Mouse (Mus musculus): Measurements from ENCODE around the gene Cited2. TPM values are rescaled to one million over a fixed set of nuclear protein-coding genes. Genes with fewer than 3 reads are reported as not detected.

Gene Cited2
- 55.0 and 78.3 TPM in 2 replicates for polyA plus RNA-seq (2012; rRNA removed)

- TF ChIP-seq POLR2A (IDR thresholded peaks at IDR 0.05; ENCODE audit: borderline replicate concordance, extremely low read depth, low read depth, low read length) (peak; percentile 100), CTCF (IDR thresholded peaks at IDR 0.05; ENCODE audit: insufficient read depth, low read length) (peak; percentile 27)
- peaks cover 7% of the 10 kb centered on the region; the same call in 1 of the 2 replicates for H3K4me1 ChIP-seq (ENCODE audit: control insufficient read depth, insufficient read depth, low read length)
- H3K4me3 ChIP-seq (replicated peaks; ENCODE audit: extremely low read depth, low read depth, low read length): peak within 1 kb of the TSS; percentile 78
- peak; percentile 100 for DNase-seq
- WGBS: under 1% methylated on average over 55 of the region's 55 CpGs
Measured at GRCm38 (mm10) chr10:17722653-17723410, at the start of gene Cited2. Gene Cited2, plus strand, starts transcription at chr10:17723218.

DNA sequence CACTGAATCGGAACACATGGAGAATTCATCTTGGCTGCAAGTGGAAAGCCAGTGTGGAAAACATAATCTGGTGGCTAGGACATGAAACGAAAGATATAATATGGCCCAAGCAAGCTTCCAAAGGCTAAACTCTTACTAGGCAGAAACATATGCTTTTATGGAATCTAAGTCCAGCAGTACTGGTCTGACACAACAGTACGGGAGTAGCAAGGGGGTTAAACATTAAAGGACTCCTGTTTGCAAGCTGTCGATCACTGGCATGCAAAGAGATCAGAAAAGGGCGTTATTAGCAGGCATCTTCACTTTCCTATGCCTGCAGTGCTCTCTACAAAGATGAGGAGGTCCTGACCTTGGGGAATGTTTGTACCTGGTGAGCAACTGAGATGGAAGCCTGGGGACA, 48.6 kb upstream of the Cited2 start:
- no peaks in the 10 kb centered on the region for H3K4me1 ChIP-seq (ENCODE audit: control insufficient read depth, insufficient read depth, low read length)
- no peak for TF ChIP-seq POLR2A (IDR thresholded peaks at IDR 0.05; ENCODE audit: borderline replicate concordance, extremely low read depth, low read depth, low read length)
- no peak for DNase-seq
- H3K4me3 ChIP-seq (replicated peaks; ENCODE audit: extremely low read depth, low read depth, low read length): no peak overlapping the region
- WGBS: 76% methylated on average over 5 of the region's 5 CpGs

- 93% methylated on average over 2 of the region's 2 CpGs for WGBS
- Histone ChIP-seq H3K4me1 (ENCODE audit: control insufficient read depth, insufficient read depth, low read length) (no peaks in the 10 kb centered on the region), H3K4me3 (replicated peaks; ENCODE audit: extremely low read depth, low read depth, low read length) (no peak overlapping the region)
- TF ChIP-seq POLR2A (IDR thresholded peaks at IDR 0.05; ENCODE audit: borderline replicate concordance, extremely low read depth, low read depth, low read length): no peak
- TF ChIP-seq CTCF (IDR thresholded peaks at IDR 0.05; ENCODE audit: insufficient read depth, low read length): no peak
- DNase-seq: no peak
Measured at GRCm38 (mm10) chr10:17674869-17675268, 48.1 kb upstream of the Cited2 start.

DNA sequence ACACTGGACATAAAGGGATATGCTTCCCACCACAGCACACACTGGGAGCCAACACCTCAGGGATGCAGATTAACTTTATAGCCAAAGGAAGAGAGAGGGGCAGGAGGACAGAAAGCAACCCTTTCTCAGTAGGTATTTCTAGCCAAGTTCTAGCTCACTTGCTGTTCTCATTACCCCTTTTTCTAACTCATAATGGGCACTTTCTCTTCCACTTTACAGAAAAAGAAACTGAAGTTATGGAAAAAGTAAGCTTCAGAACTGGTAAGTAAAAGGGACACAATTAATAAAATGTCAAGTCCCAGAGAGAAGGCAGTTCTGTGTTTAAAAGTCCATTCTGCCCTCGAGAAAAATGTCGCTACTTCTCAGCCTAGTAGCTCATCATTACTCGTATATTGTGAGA, 46.6 kb upstream of the Cited2 start:
- Histone ChIP-seq H3K4me3 (replicated peaks; ENCODE audit: extremely low read depth, low read depth, low read length) (no peak overlapping the region), H3K4me1 (ENCODE audit: control insufficient read depth, insufficient read depth, low read length) (no peaks in the 10 kb centered on the region)
- TF ChIP-seq POLR2A (IDR thresholded peaks at IDR 0.05; ENCODE audit: borderline replicate concordance, extremely low read depth, low read depth, low read length) (no peak), CTCF (IDR thresholded peaks at IDR 0.05; ENCODE audit: insufficient read depth, low read length) (no peak)
- no peak for DNase-seq
- WGBS: 75% methylated on average over 3 of the region's 3 CpGs

DNA sequence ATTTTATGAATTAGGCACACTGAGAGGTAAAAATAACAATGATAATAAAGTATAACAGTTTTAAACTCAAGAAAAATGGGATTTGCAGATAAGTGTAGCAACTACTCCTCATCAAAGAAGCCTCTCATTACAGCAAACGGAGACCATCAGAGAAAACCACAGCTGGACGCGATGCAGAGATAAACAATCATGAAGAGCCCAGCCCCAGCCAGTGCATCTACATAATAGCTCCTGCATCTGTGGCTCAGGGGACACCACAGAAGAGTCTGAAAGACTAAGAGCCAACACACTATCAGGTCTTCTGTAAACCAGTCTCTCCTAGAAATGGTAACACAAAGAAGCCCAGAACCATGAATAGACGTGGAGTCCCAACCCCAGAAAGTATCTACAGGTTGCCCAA, 45.7 kb upstream of the Cited2 start:
- no peak for TF ChIP-seq POLR2A (IDR thresholded peaks at IDR 0.05; ENCODE audit: borderline replicate concordance, extremely low read depth, low read depth, low read length)
- TF ChIP-seq CTCF (IDR thresholded peaks at IDR 0.05; ENCODE audit: insufficient read depth, low read length): no peak
- H3K4me1 ChIP-seq (ENCODE audit: control insufficient read depth, insufficient read depth, low read length): no peaks in the 10 kb centered on the region
- H3K4me3 ChIP-seq (replicated peaks; ENCODE audit: extremely low read depth, low read depth, low read length): no peak overlapping the region
- no peak for DNase-seq
- 69% methylated on average over 4 of the region's 4 CpGs for whole genome bisulfite sequencing

GRCm38 (mm10) chr10:17680432-17681382, 42.3 kb upstream of the Cited2 start:
- H3K4me3 ChIP-seq (replicated peaks; ENCODE audit: extremely low read depth, low read depth, low read length): no peak overlapping the region
- WGBS: 63% methylated on average over 8 of the region's 8 CpGs
- DNase-seq: no peak
- no peaks in the 10 kb centered on the region for H3K4me1 ChIP-seq (ENCODE audit: control insufficient read depth, insufficient read depth, low read length)
- TF ChIP-seq POLR2A (IDR thresholded peaks at IDR 0.05; ENCODE audit: borderline replicate concordance, extremely low read depth, low read depth, low read length) (no peak), CTCF (IDR thresholded peaks at IDR 0.05; ENCODE audit: insufficient read depth, low read length) (no peak)

DNA sequence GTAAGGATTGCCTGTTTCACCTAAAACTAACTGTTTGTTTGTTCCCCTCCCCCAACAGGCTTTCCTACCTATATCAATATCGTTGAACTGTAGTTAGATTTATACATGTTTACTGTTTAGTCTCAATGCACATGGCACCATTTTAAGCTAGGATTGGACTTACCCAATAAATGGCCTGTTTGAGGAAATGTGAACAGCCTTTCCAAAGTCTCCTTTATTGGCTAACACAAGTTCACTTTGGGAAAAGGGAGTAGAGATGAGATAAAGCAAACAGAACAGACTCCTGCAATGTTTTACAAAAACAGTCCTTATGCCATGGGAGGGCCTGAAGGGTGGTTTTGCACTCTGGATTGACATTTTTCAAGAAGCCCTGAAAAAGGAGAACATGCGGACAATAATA, 41.6 kb upstream of the Cited2 start:
- no peak overlapping the region for H3K4me3 ChIP-seq (replicated peaks; ENCODE audit: extremely low read depth, low read depth, low read length)
- WGBS: 93% methylated on average over 2 of the region's 2 CpGs
- no peaks in the 10 kb centered on the region for H3K4me1 ChIP-seq (ENCODE audit: control insufficient read depth, insufficient read depth, low read length)
- no peak for DNase-seq
- TF ChIP-seq CTCF (IDR thresholded peaks at IDR 0.05; ENCODE audit: insufficient read depth, low read length) (no peak), POLR2A (IDR thresholded peaks at IDR 0.05; ENCODE audit: borderline replicate concordance, extremely low read depth, low read depth, low read length) (no peak)

GRCm38 (mm10) chr10:17683852-17684428, 39.1 kb upstream of the Cited2 start:
- no peak for TF ChIP-seq POLR2A (IDR thresholded peaks at IDR 0.05; ENCODE audit: borderline replicate concordance, extremely low read depth, low read depth, low read length)
- no peak for TF ChIP-seq CTCF (IDR thresholded peaks at IDR 0.05; ENCODE audit: insufficient read depth, low read length)
- Histone ChIP-seq H3K4me1 (ENCODE audit: control insufficient read depth, insufficient read depth, low read length) (no peaks in the 10 kb centered on the region), H3K4me3 (replicated peaks; ENCODE audit: extremely low read depth, low read depth, low read length) (peak overlapping the region; percentile 36)
- WGBS: 43% methylated on average over 6 of the region's 6 CpGs
- no peak for DNase-seq

DNA sequence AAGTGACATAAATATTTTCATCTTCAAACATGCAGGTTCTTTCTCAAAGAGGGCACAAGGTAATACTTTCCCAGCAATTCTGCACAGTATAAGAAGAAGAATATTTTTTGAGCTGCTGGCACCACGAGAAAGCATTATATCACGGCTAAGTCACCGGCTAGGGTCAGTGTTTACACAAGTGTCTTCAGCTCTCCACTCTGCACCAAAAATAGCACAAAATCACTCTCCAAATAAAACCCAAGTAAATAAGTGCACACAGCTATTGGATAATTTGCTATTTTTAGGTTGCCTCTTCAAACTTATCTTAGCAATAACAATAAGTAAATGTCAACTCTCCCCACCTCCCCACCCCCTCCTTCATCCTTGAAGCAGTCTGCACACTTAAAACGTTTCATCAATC, 33.2 kb upstream of the Cited2 start:
- 21% methylated on average over 4 of the region's 4 CpGs for WGBS
- Histone ChIP-seq H3K4me3 (replicated peaks; ENCODE audit: extremely low read depth, low read depth, low read length) (no peak overlapping the region), H3K4me1 (ENCODE audit: control insufficient read depth, insufficient read depth, low read length) (peaks cover 2% of the 10 kb centered on the region; the same call in 1 of the 2 replicates)
- DNase-seq: no peak
- TF ChIP-seq POLR2A (IDR thresholded peaks at IDR 0.05; ENCODE audit: borderline replicate concordance, extremely low read depth, low read depth, low read length) (no peak), CTCF (IDR thresholded peaks at IDR 0.05; ENCODE audit: insufficient read depth, low read length) (no peak)

Measured in lung, adult 2 months (tissue).